Mouse (Mus musculus): ENCODE results near the gene Kif7. TPM values are rescaled to one million over a fixed set of nuclear protein-coding genes. Genes with fewer than 3 reads are reported as not detected.
A peak's percentile ranks its signal among the peaks of the same experiment; 100 is the strongest.

Gene Kif7
- polyA plus RNA-seq, 1 experiment from 2014 or later: 1.6 TPM

DNA sequence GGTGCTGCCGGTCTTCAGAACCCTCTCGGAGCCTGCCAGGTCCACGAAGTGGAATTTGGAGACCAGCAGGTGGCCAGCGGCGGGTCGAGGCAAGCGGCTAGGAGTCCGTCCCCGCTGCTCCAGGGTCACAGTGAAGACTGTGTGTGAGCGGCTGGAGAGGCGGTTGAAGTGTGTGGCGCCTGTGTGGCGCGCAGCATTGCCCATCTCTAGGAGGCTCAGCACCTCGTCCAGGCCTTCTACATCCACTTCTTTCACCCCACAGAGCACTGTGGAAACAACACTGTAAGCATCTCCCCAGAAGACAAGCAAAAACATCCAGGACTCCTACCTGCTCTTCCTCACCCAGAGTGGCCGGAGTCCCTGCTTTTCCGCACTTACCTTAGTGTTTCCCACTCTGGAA is 4.7 kb downstream of the Kif7 start:
- Histone ChIP-seq H3K9me3 (replicated peaks) (no peaks in the 10 kb centered on the region), H3K36me3 (peaks cover 10% of the 10 kb centered on the region; the same call in 1 of the 2 replicates), H3K4me2 (peak overlapping the region; percentile 88), H3K4me3 (peak overlapping the region; percentile 51; the same call in 1 of the 2 replicates), H3K9ac (no peak overlapping the region), H3K4me1 (replicated peaks) (peaks cover 14% of the 10 kb centered on the region), H3K27me3 (peaks cover 31% of the 10 kb centered on the region), H3K27ac (no peak overlapping the region)
- ATAC-seq (replicated peaks; ENCODE audit: insufficient number of reproducible peaks, insufficient read depth, low FRiP score, low read depth): no peak
- WGBS: 51% methylated on average over 17 of the region's 17 CpGs

DNA sequence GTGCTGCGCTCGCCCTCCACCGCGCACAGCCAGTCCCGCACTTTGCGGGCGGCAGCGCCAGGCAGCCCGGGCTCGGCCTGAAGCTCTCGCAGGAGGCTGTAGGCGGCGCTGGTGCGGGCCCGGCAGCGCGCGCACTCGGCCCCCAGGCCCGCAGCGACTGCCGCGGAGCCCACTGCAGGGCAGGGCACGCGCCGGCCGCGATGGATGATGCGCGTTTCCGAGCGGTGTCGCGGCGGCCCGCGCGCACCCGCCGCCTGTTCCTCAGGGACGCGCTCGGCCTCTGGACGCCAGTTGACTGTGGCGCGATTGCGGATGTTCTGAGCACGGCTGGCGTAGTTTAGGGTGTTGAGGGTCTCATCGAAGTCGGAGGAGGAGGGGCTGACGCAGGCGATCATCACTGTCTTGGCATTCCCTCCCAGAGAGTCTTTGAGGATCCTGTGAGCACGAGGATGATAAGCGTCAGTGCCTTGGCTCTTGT is 5.4 kb downstream of the Kif7 start:
- Histone ChIP-seq H3K4me2 (peak overlapping the region; percentile 88), H3K9me3 (replicated peaks) (no peaks in the 10 kb centered on the region), H3K27ac (no peak overlapping the region), H3K36me3 (peaks cover 10% of the 10 kb centered on the region; the same call in 1 of the 2 replicates), H3K9ac (peak overlapping the region; percentile 46), H3K4me3 (peak overlapping the region; percentile 51), H3K27me3 (peaks cover 31% of the 10 kb centered on the region), H3K4me1 (replicated peaks) (peaks cover 12% of the 10 kb centered on the region)
- ATAC-seq (replicated peaks; ENCODE audit: insufficient number of reproducible peaks, insufficient read depth, low FRiP score, low read depth): peak; percentile 45; the same call in 1 of the 2 replicates
- WGBS: 2% methylated on average over 55 of the region's 55 CpGs

DNA sequence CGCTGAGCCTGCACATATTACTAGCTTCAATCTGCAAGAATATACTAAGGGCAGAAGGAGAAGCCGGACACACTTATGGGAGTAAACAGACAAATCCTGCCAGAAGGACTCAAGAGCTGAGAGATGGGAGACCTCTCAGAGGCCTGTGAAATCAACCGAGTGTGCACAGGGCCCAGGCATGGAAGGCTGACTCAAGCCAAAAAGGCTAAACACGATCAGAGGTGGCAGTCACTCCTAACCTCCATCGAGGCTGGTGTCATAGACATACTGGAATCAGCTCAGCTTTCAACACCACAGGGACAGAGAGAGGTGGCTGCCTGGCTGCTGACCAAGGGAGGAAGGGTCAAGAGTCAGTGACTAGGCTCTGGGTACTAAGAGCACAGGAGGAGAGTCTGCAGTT is 10.3 kb downstream of the Kif7 start:
- Histone ChIP-seq H3K27ac (no peak overlapping the region), H3K36me3 (peaks cover 12% of the 10 kb centered on the region; the same call in 1 of the 2 replicates)
- WGBS: 63% methylated on average over 5 of the region's 5 CpGs

DNA sequence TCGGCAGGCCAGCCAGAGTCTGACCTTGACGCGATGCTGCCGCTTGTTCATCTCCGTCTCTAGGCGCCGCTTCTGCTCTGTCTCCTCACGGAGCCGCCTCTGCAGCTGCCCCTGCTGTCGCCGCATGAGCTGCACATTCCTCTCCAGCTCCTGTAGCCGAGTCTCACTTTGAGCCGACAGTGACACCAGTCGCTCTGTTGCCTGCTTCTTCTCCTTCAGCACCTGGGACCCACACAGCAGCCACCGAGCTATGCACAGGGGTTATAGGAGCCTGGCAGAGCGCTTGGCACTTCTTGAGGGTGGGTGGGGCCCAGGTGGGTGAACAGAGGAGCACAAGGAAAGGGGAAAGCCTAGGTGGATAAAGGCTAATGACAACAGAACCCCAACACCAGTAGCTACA is 12.8 kb downstream of the Kif7 start:
- H3K27me3 ChIP-seq: no peaks in the 10 kb centered on the region

More for the DNA sequence above, 10.3 kb downstream of the Kif7 start:
- H3K4me3 ChIP-seq: no peak overlapping the region
- H3K27me3 ChIP-seq: peaks cover 19% of the 10 kb centered on the region
- ATAC-seq (replicated peaks; ENCODE audit: insufficient number of reproducible peaks, insufficient read depth, low FRiP score, low read depth): no peak
- no peak overlapping the region for H3K4me2 ChIP-seq
- H3K9me3 ChIP-seq (replicated peaks): no peaks in the 10 kb centered on the region
- H3K9ac ChIP-seq: no peak overlapping the region
- peaks cover 11% of the 10 kb centered on the region for H3K4me1 ChIP-seq (replicated peaks)

DNA sequence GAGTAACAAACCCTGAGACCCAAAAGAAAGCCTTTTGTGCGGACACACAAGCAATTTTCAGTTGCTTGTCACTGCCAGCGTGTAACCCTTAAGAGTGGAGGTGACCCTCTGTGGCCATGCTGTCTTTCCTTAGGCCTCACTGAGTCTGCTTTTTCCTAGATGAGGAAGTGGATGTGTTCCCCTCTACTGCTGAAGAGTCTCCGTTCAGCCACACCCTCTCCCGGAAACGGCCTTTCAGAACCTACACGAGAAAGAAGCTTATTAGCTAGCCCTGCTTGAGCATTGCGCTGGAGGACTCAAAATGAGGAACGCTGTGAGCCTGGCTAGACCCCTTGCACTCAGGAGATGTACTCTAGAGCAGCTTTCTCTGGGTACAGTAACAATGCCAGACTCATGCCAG is 19.0 kb downstream of the Kif7 start:
- Histone ChIP-seq H3K36me3 (peaks cover 67% of the 10 kb centered on the region), H3K27ac (no peak overlapping the region), H3K27me3 (no peaks in the 10 kb centered on the region), H3K4me3 (no peak overlapping the region), H3K4me2 (no peak overlapping the region), H3K9me3 (replicated peaks) (no peaks in the 10 kb centered on the region), H3K9ac (no peak overlapping the region), H3K4me1 (replicated peaks) (no peaks in the 10 kb centered on the region)
- WGBS: 81% methylated on average over 8 of the region's 8 CpGs
- ATAC-seq (replicated peaks; ENCODE audit: insufficient number of reproducible peaks, insufficient read depth, low FRiP score, low read depth): no peak

More for the DNA sequence above, 12.8 kb downstream of the Kif7 start:
- Histone ChIP-seq H3K4me2 (no peak overlapping the region), H3K27ac (no peak overlapping the region), H3K36me3 (peaks cover 20% of the 10 kb centered on the region), H3K9ac (no peak overlapping the region), H3K4me1 (replicated peaks) (peaks cover 6% of the 10 kb centered on the region; the same call in 1 of the 2 replicates), H3K4me3 (no peak overlapping the region), H3K9me3 (replicated peaks) (no peaks in the 10 kb centered on the region)
- ATAC-seq (replicated peaks; ENCODE audit: insufficient number of reproducible peaks, insufficient read depth, low FRiP score, low read depth): no peak; the same call in 1 of the 2 replicates
- WGBS: 47% methylated on average over 16 of the region's 16 CpGs

DNA sequence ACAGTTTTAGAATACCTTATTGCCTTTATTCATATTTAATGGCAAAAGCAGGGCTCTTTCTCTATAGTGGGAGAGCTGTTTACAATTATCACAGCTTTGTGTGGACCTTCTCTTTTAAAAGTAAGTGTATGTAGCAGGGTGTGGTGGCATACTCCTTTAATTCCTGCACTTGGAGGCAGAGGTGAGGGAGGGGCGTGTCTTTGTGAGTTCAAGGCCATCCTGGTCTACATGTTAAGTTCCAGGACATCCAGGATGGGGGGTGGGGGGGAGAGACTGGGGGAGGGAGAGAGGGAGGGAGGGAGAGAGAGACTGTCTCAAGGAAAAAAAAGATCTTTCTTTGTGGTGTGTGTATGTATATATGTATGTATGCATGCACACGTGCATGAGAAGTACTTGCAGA is 35.3 kb downstream of the Kif7 start:
- no peaks in the 10 kb centered on the region for H3K4me1 ChIP-seq (replicated peaks)
- H3K4me3 ChIP-seq: no peak overlapping the region
- 89% methylated on average over 2 of the region's 2 CpGs for WGBS

DNA sequence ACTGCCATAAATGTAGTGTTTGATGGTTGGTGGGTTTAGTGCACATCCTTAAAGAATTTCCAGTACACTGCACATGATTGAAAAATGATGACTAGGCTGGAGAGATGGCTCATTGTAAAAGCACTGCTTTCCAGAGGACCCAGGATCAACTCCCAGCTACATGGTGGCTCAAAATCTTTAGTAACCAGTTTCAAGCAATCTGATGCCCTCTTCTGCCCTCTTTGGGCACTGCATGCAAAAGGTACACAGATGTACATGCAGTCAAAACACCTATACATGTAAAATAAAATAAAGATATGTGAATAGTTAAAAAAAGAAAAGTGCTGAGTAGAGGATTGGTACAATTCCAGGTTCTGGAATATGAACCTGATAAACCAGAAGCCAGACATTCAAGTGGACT is 36.3 kb downstream of the Kif7 start:
- no peak for ATAC-seq (replicated peaks; ENCODE audit: insufficient number of reproducible peaks, insufficient read depth, low FRiP score, low read depth)
- H3K4me3 ChIP-seq: no peak overlapping the region
- H3K9me3 ChIP-seq (replicated peaks): no peaks in the 10 kb centered on the region
- no peak overlapping the region for H3K27ac ChIP-seq
- peaks cover 75% of the 10 kb centered on the region for H3K36me3 ChIP-seq
- no peaks in the 10 kb centered on the region for H3K27me3 ChIP-seq
- no peaks in the 10 kb centered on the region for H3K4me1 ChIP-seq (replicated peaks)
- H3K4me2 ChIP-seq: no peak overlapping the region
- H3K9ac ChIP-seq: no peak overlapping the region

More for the DNA sequence above, 35.3 kb downstream of the Kif7 start:
- no peak for ATAC-seq (replicated peaks; ENCODE audit: insufficient number of reproducible peaks, insufficient read depth, low FRiP score, low read depth)
- Histone ChIP-seq H3K27ac (no peak overlapping the region), H3K4me2 (no peak overlapping the region), H3K9ac (no peak overlapping the region), H3K27me3 (no peaks in the 10 kb centered on the region), H3K36me3 (peaks cover 76% of the 10 kb centered on the region), H3K9me3 (replicated peaks) (no peaks in the 10 kb centered on the region)

DNA sequence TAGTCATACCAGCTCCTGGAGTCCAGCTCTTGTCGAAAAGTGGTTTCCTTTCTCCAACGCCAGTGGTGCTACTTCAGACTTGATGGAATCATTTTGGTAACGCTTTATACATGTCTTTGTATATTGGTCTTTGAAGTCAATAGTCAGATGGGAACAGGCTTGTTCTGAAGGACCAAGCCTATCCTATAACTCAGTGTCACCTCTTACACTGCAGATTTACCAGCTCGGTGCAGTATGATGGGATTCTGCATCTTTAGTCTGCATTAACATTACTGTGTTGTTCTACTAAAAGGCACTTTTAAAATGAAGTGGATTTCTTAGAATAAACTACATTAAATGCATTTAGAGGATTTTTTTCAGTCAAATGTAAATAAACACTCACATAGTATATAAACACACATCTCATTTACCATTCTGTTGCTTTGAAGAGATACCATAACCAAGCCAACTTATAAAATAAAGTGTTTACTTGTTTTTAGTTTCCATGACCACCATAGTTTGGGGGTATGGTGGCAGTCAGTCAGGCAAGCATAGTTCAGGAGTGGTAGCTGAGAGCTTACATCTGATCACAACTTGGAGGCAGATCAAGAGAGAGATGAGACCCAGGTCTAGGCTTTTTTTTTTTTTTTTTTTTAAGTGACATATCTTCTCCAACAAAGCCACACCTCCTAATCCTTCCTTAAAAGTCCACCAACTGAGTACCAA is 44.5 kb downstream of the Kif7 start:
- Histone ChIP-seq H3K4me2 (no peak overlapping the region), H3K4me1 (replicated peaks) (no peaks in the 10 kb centered on the region), H3K4me3 (no peak overlapping the region), H3K9me3 (replicated peaks) (no peaks in the 10 kb centered on the region), H3K36me3 (peaks cover 72% of the 10 kb centered on the region), H3K9ac (no peak overlapping the region), H3K27me3 (no peaks in the 10 kb centered on the region), H3K27ac (no peak overlapping the region)
- WGBS: 90% methylated on average over 4 of the region's 4 CpGs
- ATAC-seq (replicated peaks; ENCODE audit: insufficient number of reproducible peaks, insufficient read depth, low FRiP score, low read depth): no peak

DNA sequence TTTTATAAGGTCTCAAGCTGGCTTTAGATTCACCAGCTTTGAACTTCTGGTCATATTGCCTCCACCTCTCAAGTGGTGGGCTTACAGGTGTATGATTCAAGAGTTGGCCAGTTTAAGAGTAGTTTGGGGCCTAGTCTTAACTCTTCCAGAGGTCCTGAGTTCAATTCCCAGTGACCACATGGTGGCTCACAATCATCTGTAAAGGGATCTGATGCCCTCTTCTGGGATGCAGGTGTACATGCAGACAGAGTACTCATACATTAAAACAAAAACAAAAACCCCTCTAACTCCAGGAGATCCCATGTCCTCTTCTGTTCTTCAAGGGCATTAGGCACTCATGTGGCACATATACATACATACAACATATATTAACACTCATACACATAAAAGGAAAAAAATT is 48.8 kb downstream of the Kif7 start:
- Histone ChIP-seq H3K36me3 (peaks cover 44% of the 10 kb centered on the region), H3K27me3 (no peaks in the 10 kb centered on the region), H3K4me3 (no peak overlapping the region), H3K9me3 (replicated peaks) (no peaks in the 10 kb centered on the region), H3K4me1 (replicated peaks) (peaks cover 12% of the 10 kb centered on the region), H3K9ac (no peak overlapping the region), H3K27ac (no peak overlapping the region), H3K4me2 (no peak overlapping the region)
- ATAC-seq (replicated peaks; ENCODE audit: insufficient number of reproducible peaks, insufficient read depth, low FRiP score, low read depth): no peak

DNA sequence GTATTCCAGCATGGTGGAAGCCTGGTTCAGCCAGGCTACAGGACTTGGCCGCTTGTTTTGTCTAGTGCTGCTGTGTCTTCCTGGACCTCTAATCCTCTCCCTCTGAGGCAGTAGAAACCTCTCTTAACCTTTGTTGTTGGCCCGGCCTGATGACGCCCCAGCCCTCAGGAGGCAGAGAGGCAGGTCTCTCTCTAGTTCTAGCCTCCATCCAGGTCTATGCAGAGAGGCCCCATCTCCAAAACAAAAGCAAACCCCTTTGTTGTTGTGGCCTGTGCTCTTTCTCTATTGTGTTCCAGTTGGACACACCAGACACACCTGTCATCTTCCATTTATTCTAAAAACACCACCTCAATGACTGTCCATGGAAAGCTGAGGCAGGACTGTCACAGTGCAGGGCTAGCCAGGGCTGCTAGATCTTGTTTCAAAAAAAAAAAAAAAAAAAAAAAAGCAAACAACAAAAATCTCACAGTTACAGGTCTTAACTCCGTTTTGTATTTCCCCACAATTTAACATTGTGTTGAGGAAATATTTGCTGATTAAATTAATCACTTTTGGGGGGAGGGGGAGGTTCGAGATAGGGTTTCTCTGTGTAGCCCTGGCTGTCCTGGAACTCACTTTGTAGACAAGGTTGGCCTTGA is 54.1 kb downstream of the Kif7 start:
- 12% methylated on average over 5 of the region's 5 CpGs for WGBS

DNA sequence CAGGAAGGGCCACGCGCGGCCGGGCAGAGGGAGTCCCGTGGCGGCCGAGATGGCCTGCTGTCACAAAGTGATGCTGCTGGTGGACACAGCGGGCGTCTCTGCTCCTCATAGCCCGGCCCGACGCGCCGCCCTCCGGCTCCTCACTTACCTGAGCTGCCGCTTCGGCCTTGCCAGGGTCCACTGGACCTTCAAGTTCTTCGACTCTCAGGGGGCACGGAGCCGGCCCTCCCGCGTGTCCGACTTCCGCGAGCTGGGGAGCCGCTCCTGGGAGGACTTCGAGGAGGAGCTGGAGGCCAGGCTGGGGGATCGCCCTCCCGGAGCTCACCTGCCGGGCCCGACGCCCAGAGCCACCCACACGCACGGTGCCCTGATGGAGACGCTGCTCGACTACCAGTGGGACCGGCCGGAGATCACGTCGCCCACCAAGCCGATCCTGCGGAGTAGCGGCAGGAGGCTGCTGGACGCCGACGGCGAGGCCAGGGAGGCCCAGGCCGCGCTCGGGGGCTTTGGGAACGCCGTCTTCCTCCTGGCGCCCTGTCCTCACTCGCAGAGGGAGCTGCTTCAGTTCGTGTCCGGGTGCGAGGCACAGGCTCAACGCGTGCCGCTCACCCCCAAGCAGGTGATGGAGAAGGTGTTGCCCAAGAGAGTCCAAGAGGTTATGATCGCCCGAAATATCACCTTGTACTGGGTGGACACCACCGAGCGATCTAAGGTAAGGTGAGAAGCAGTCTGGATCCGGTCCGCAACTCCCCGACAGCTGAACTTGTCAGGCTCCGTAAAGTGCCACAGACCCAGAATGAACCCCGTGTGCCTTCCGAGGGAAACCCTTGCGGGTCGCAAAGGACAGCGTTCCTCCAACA is 55.0 kb downstream of the Kif7 start:
- Histone ChIP-seq H3K36me3 (0 out of 2 replicates have a peak, but pooled peaks cover under 1% of the 10 kb centered on the region), H3K27ac (peak overlapping the region; percentile 36; the same call in 1 of the 2 replicates), H3K4me1 (replicated peaks) (peaks cover 29% of the 10 kb centered on the region), H3K4me2 (peak overlapping the region; percentile 99), H3K9me3 (replicated peaks) (no peaks in the 10 kb centered on the region), H3K4me3 (peak overlapping the region; percentile 97), H3K9ac (peak overlapping the region; percentile 88), H3K27me3 (no peaks in the 10 kb centered on the region)
- ATAC-seq (replicated peaks; ENCODE audit: insufficient number of reproducible peaks, insufficient read depth, low FRiP score, low read depth): peak; percentile 7; the same call in 1 of the 2 replicates
- under 1% methylated on average over 72 of the region's 73 CpGs for WGBS

More for the DNA sequence above, 54.1 kb downstream of the Kif7 start:
- Histone ChIP-seq H3K4me1 (replicated peaks) (peaks cover 29% of the 10 kb centered on the region), H3K27me3 (no peaks in the 10 kb centered on the region), H3K27ac (no peak overlapping the region), H3K9ac (peak overlapping the region; percentile 88), H3K4me2 (peak overlapping the region; percentile 99), H3K36me3 (peaks cover 3% of the 10 kb centered on the region; the same call in 1 of the 2 replicates), H3K9me3 (replicated peaks) (no peaks in the 10 kb centered on the region), H3K4me3 (peak overlapping the region; percentile 97)
- ATAC-seq (replicated peaks; ENCODE audit: insufficient number of reproducible peaks, insufficient read depth, low FRiP score, low read depth): no peak

Measured in heart, embryonic 15.5 days (tissue).